Mouse (Mus musculus) forebrain, postnatal 0 days (tissue): ENCODE results near the gene Chp2. TPM values are rescaled to one million over a fixed set of nuclear protein-coding genes. Genes with fewer than 3 reads are reported as not detected.

Experiments used
- ATAC-seq: fragments of 200-750 bp; cut with Nextera tagmentation; 2 replicates; pipeline ENCODE4 v1.8.0; 2017; ENCODE audit warnings: mild to moderate bottlenecking, moderate library complexity
- DNase-seq: peaks from one replicate; pipeline ENCODE4 v3.0.0-alpha.2; 2015
- H3K27ac ChIP-seq: fragments of 300-500 bp; sonication (generic); 2 replicates; pipeline ENCODE4 v1.5.1; 2014; ENCODE audit warnings: low read depth, mild to moderate bottlenecking, antibody characterized with exemption, low read length, moderate library complexity, mixed read lengths
- H3K27me3 ChIP-seq: fragments of 300-500 bp; sonication (generic); 2 replicates; pipeline ENCODE4 v1.6.1; 2014; ENCODE audit warnings: mild to moderate bottlenecking, low read length, mixed read lengths; ENCODE audit not compliant: insufficient read depth
- H3K36me3 ChIP-seq: fragments of 300-500 bp; sonication (generic); 2 replicates; pipeline ENCODE4 v1.6.1; 2014; ENCODE audit warnings: mild to moderate bottlenecking, moderate library complexity; ENCODE audit not compliant: insufficient read depth
- H3K4me1 ChIP-seq: fragments of 300-500 bp; sonication (generic); 2 replicates; pipeline ENCODE4 v1.6.1; 2014; ENCODE audit warnings: antibody characterized with exemption; ENCODE audit not compliant: insufficient read depth
- H3K4me2 ChIP-seq: fragments of 300-500 bp; sonication (generic); 2 replicates; pipeline ENCODE4 v1.6.1; 2014; ENCODE audit warnings: low read depth, mild to moderate bottlenecking, moderate library complexity
- H3K4me3 ChIP-seq: fragments of 300-500 bp; sonication (generic); 2 replicates; pipeline ENCODE4 v1.5.1; 2014; ENCODE audit warnings: low read depth, low read length, mixed read lengths
- H3K9ac ChIP-seq: fragments of 300-500 bp; sonication (generic); 2 replicates; pipeline ENCODE4 v1.6.1; 2014; ENCODE audit warnings: mild to moderate bottlenecking
- H3K9me3 ChIP-seq: fragments of 300-500 bp; sonication (generic); 2 replicates; pipeline ENCODE4 v1.6.1; 2016; ENCODE audit warnings: low read length
- CTCF ChIP-seq: sonication (generic); IDR thresholded peaks from 2 replicates; pipeline ENCODE4 v1.5.1; 2016; ENCODE audit warnings: antibody characterized with exemption, control low read depth, low read depth
- WGBS: fragments of 180-500 bp; shearing (Covaris S2); extraction: QIAGEN DNeasy Blood & Tissue Kit; methylation state at CpG from one replicate; pipeline ENCODE4 v1.1.7; 2014; 5-methylcytosine and 5-hydroxymethylcytosine counted together
- polyA plus RNA-seq: library from polyadenylated mRNA; unstranded; fragments of >200 nt; fragmentation: Nextera tagmentation; extraction: Ambion mirVana; gene quantifications from 2 replicates; pipeline ENCODE4 v1.2.1, GENCODE M21; 2015
- total RNA-seq: library from RNA; depleted of rRNA; stranded (reverse); fragments of >200 nt; gene quantifications from 2 replicates; pipeline ENCODE4 v1.2.3, GENCODE M21; 2014; rRNA removed

Chp2 gene
- total and polyA plus RNA-seq, 2 experiments from 2014 or later, result 1.00 to 1.1 TPM

- Histone ChIP-seq H3K4me2 (no peak overlapping the region), H3K9me3 (no peaks in the 10 kb centered on the region), H3K27me3 (no peaks in the 10 kb centered on the region), H3K4me3 (no peak overlapping the region), H3K36me3 (no peaks in the 10 kb centered on the region), H3K4me1 (no peaks in the 10 kb centered on the region), H3K9ac (no peak overlapping the region), H3K27ac (no peak overlapping the region)
- DNase-seq (no peak), ATAC-seq (no peak)
- 86% methylated on average over 9 of the region's 9 CpGs for WGBS
- TF ChIP-seq CTCF, result no peak
Measured at GRCm38 (mm10) chr7:122249321-122249821, 30.1 kb downstream of the Chp2 start.

GRCm38 (mm10) chr7:122251197-122252011 is 32.1 kb downstream of the Chp2 start:
- no peaks in the 10 kb centered on the region for H3K9me3 ChIP-seq
- peak; percentile 83 for TF ChIP-seq CTCF
- no peaks in the 10 kb centered on the region for H3K4me1 ChIP-seq
- H3K27ac ChIP-seq, result no peak overlapping the region
- no peak overlapping the region for H3K9ac ChIP-seq
- 0 out of 2 replicates have a peak overlapping the region, but pooled peaks have one; percentile 28 for H3K4me2 ChIP-seq
- H3K36me3 ChIP-seq, result no peaks in the 10 kb centered on the region
- DNase-seq (peak; percentile 82), ATAC-seq (peak; percentile 67)
- H3K4me3 ChIP-seq, result no peak overlapping the region
- WGBS, result 29% methylated on average over 21 of the region's 21 CpGs
- no peaks in the 10 kb centered on the region for H3K27me3 ChIP-seq

GRCm38 (mm10) chr7:122256722-122257121 is 37.4 kb downstream of the Chp2 start:
- 85% methylated on average over 7 of the region's 7 CpGs for WGBS
- no peak overlapping the region for H3K4me3 ChIP-seq
- H3K4me1 ChIP-seq, result no peaks in the 10 kb centered on the region
- H3K4me2 ChIP-seq, result no peak overlapping the region
- TF ChIP-seq CTCF, result no peak
- H3K9ac ChIP-seq, result no peak overlapping the region
- no peaks in the 10 kb centered on the region for H3K9me3 ChIP-seq
- ATAC-seq (no peak), DNase-seq (no peak)
- no peak overlapping the region for H3K27ac ChIP-seq
- no peaks in the 10 kb centered on the region for H3K27me3 ChIP-seq
- no peaks in the 10 kb centered on the region for H3K36me3 ChIP-seq

GRCm38 (mm10) chr7:122258521-122258920 is 39.2 kb downstream of the Chp2 start:
- no peaks in the 10 kb centered on the region for H3K36me3 ChIP-seq
- DNase-seq, result no peak
- no peaks in the 10 kb centered on the region for H3K27me3 ChIP-seq
- no peaks in the 10 kb centered on the region for H3K4me1 ChIP-seq
- H3K4me2 ChIP-seq, result no peak overlapping the region
- H3K27ac ChIP-seq, result no peak overlapping the region
- H3K9ac ChIP-seq, result no peak overlapping the region
- no peak for ATAC-seq
- H3K4me3 ChIP-seq, result no peak overlapping the region
- no peaks in the 10 kb centered on the region for H3K9me3 ChIP-seq
- no peak for TF ChIP-seq CTCF
- WGBS, result 84% methylated on average over 4 of the region's 4 CpGs

GRCm38 (mm10) chr7:122260055-122260602 is 40.8 kb downstream of the Chp2 start:
- Histone ChIP-seq H3K4me3 (no peak overlapping the region), H3K36me3 (no peaks in the 10 kb centered on the region), H3K27ac (no peak overlapping the region), H3K9me3 (no peaks in the 10 kb centered on the region), H3K4me2 (no peak overlapping the region), H3K9ac (no peak overlapping the region), H3K27me3 (no peaks in the 10 kb centered on the region), H3K4me1 (no peaks in the 10 kb centered on the region)
- ATAC-seq, result no peak
- 87% methylated on average over 5 of the region's 5 CpGs for WGBS
- no peak for TF ChIP-seq CTCF
- DNase-seq, result no peak

- Histone ChIP-seq H3K27ac (no peak overlapping the region), H3K9me3 (no peaks in the 10 kb centered on the region), H3K36me3 (no peaks in the 10 kb centered on the region), H3K4me2 (no peak overlapping the region), H3K27me3 (no peaks in the 10 kb centered on the region), H3K4me1 (no peaks in the 10 kb centered on the region), H3K4me3 (no peak overlapping the region), H3K9ac (no peak overlapping the region)
- no peak for DNase-seq
- 90% methylated on average over 4 of the region's 4 CpGs for WGBS
- no peak for TF ChIP-seq CTCF
- no peak for ATAC-seq
Measured at GRCm38 (mm10) chr7:122268983-122269486, 49.7 kb downstream of the Chp2 start.

GRCm38 (mm10) chr7:122272334-122272733 is 53.0 kb downstream of the Chp2 start:
- 88% methylated on average over 2 of the region's 2 CpGs for WGBS
- Histone ChIP-seq H3K9me3 (no peaks in the 10 kb centered on the region), H3K36me3 (no peaks in the 10 kb centered on the region), H3K4me2 (no peak overlapping the region), H3K9ac (no peak overlapping the region), H3K27ac (no peak overlapping the region), H3K4me3 (no peak overlapping the region), H3K27me3 (no peaks in the 10 kb centered on the region), H3K4me1 (no peaks in the 10 kb centered on the region)
- DNase-seq (no peak), ATAC-seq (no peak)
- TF ChIP-seq CTCF, result no peak

Other genes with a start within 250 kb of the Chp2 start
- gene Cog7, start 237.8 kb upstream of the Chp2 start, total RNA-seq, result 23.4 and 32.5 TPM in 2 replicates
- gene Cog7, start 237.8 kb upstream of the Chp2 start, polyA plus RNA-seq, result 7.9 and 24.7 TPM in 2 replicates
- 29.5 and 29.8 TPM in 2 replicates for gene Gga2, start 198.3 kb upstream of the Chp2 start, total RNA-seq
- gene Gga2, start 198.3 kb upstream of the Chp2 start, polyA plus RNA-seq, result 17.7 and 25.5 TPM in 2 replicates
- 76.2 and 105 TPM in 2 replicates for gene Ubfd1, start 152.3 kb upstream of the Chp2 start, total RNA-seq
- gene Ubfd1, start 152.3 kb upstream of the Chp2 start, polyA plus RNA-seq, result 38.5 and 54.5 TPM in 2 replicates
- 13.4 and 16.7 TPM in 2 replicates for gene Ears2, start 152.2 kb upstream of the Chp2 start, total RNA-seq
- gene Ears2, start 152.2 kb upstream of the Chp2 start, polyA plus RNA-seq, result 8.3 and 8.8 TPM in 2 replicates
- gene Ndufab1, start 117.6 kb upstream of the Chp2 start, total RNA-seq, result 28.4 and 42.9 TPM in 2 replicates
- gene Ndufab1, start 117.6 kb upstream of the Chp2 start, polyA plus RNA-seq, result 655 and 742 TPM in 2 replicates
- gene Palb2, start 86.5 kb upstream of the Chp2 start, total RNA-seq, result 1.8 and 4.1 TPM in 2 replicates
- 1.3 and 1.4 TPM in 2 replicates for gene Palb2, start 86.5 kb upstream of the Chp2 start, polyA plus RNA-seq
- gene Dctn5, start 86.5 kb upstream of the Chp2 start, total RNA-seq, result 108 and 114 TPM in 2 replicates
- gene Dctn5, start 86.5 kb upstream of the Chp2 start, polyA plus RNA-seq, result 136 and 157 TPM in 2 replicates
- gene Plk1, start 60.1 kb upstream of the Chp2 start, total RNA-seq, result 4.0 and 7.3 TPM in 2 replicates
- gene Plk1, start 60.1 kb upstream of the Chp2 start, polyA plus RNA-seq, result 10.5 and 11.4 TPM in 2 replicates
- 1.8 and 3.0 TPM in 2 replicates for gene Ern2, start 33.3 kb upstream of the Chp2 start, total RNA-seq
- gene Ern2, start 33.3 kb upstream of the Chp2 start, polyA plus RNA-seq, result 0.60 and 0.96 TPM in 2 replicates
- 182 and 207 TPM in 2 replicates for gene Prkcb, start 69.3 kb downstream of the Chp2 start, total RNA-seq
- gene Prkcb, start 69.3 kb downstream of the Chp2 start, polyA plus RNA-seq, result 91.8 and 145 TPM in 2 replicates